8 mouse cellular contexts compared by ENCODE assay signal in genomic region chr2:78869721-78870442, GRCm38 (mm10). TPM values are rescaled to one million over a fixed set of nuclear protein-coding genes. Genes with fewer than 3 reads are reported as not detected.
DNase-seq lines count a peak whose midpoint lies in the region; ATAC-seq and TF ChIP-seq lines count a peak whose summit lies in the region.

No protein-coding gene starts in this region.

- no peaks in the 10 kb centered on the region for H3K9me3 ChIP-seq in ES-Bruce4 (replicated peaks; ENCODE audit: control insufficient read depth, insufficient read depth, low read length, poor library complexity, severe bottlenecking)
- H3K9me3 ChIP-seq in intestine, postnatal 0 days (ENCODE audit: control insufficient read depth) = no peaks in the 10 kb centered on the region
- H3K9me3 ChIP-seq in lung, embryonic 14.5 days (ENCODE audit: low read depth, low read length) = no peaks in the 10 kb centered on the region

- no peaks in the 10 kb centered on the region for H3K27me3 ChIP-seq in ES-Bruce4 (ENCODE audit: control insufficient read depth, insufficient read depth, low read length, poor library complexity, severe bottlenecking)
- no peaks in the 10 kb centered on the region for H3K27me3 ChIP-seq in intestine, postnatal 0 days (replicated peaks; ENCODE audit: control insufficient read depth, insufficient read depth, low read length)
- H3K27me3 ChIP-seq in lung, embryonic 14.5 days (ENCODE audit: insufficient read depth, low read length) = no peaks in the 10 kb centered on the region

- 2% methylated on average over 35 of the region's 35 CpGs for WGBS in intestine, postnatal 0 days
- WGBS in lung, embryonic 14.5 days = 1% methylated on average over 35 of the region's 35 CpGs

- DNase-seq in 3T3-L1 (ENCODE audit: low read depth, low spot score) = peak; percentile 38
- peak; percentile 58 for DNase-seq in cerebellum, adult 8-10 months
- peak; percentile 24 for DNase-seq in gastrocnemius, postnatal 10 days
- DNase-seq in lung, embryonic 14.5 days = peak; percentile 48
- DNase-seq in retina, postnatal 7 days (ENCODE audit: low read depth, low spot score) = peak; percentile 16
- no peak for DNase-seq in c-Kit-positive CD71-positive TER-119-positive erythroid progenitor cells, embryonic 14.5 days (ENCODE audit: low spot score)

- H3K4me2 ChIP-seq in intestine, postnatal 0 days (replicated peaks; ENCODE audit: low read depth) = peak overlapping the region; percentile 79
- peak overlapping the region; percentile 85 for H3K4me2 ChIP-seq in lung, embryonic 14.5 days

- H3K27ac ChIP-seq in ES-Bruce4 (ENCODE audit: insufficient read depth, low read length) = no peak overlapping the region
- H3K27ac ChIP-seq in intestine, postnatal 0 days (ENCODE audit: low read depth, low read length) = peak overlapping the region; percentile 97
- H3K27ac ChIP-seq in lung, embryonic 14.5 days (ENCODE audit: low read depth) = peak overlapping the region; percentile 99

- peak overlapping the region; percentile 66 for H3K4me3 ChIP-seq in ES-Bruce4 (ENCODE audit: low read depth, low read length)
- H3K4me3 ChIP-seq in intestine, postnatal 0 days (ENCODE audit: low read depth, low read length) = peak overlapping the region; percentile 93
- peak overlapping the region; percentile 78 for H3K4me3 ChIP-seq in lung, embryonic 14.5 days (ENCODE audit: low read depth, low read length)

- no peak for TF ChIP-seq EP300 in ES-Bruce4 (IDR thresholded peaks at IDR 0.05; ENCODE audit: insufficient read depth, low read depth, low read length)

- H3K36me3 ChIP-seq in ES-Bruce4 (ENCODE audit: control insufficient read depth, insufficient read depth, low read length, poor library complexity, severe bottlenecking) = no peaks in the 10 kb centered on the region; the same call in 1 of the 2 replicates
- no peaks in the 10 kb centered on the region for H3K36me3 ChIP-seq in intestine, postnatal 0 days (ENCODE audit: control insufficient read depth, insufficient read depth)
- peaks cover 20% of the 10 kb centered on the region for H3K36me3 ChIP-seq in lung, embryonic 14.5 days (ENCODE audit: insufficient read depth)

- no peak for ATAC-seq in intestine, postnatal 0 days
- ATAC-seq in lung, embryonic 14.5 days (ENCODE audit: insufficient read depth) = no peak

- TF ChIP-seq POLR2A in ES-Bruce4 (IDR thresholded peaks at IDR 0.05; ENCODE audit: insufficient read depth, low read length) = no peak

- no peak for TF ChIP-seq CTCF in ES-Bruce4 (IDR thresholded peaks at IDR 0.05; ENCODE audit: low read depth, low read length)
- TF ChIP-seq CTCF in intestine, postnatal 0 days (IDR thresholded peaks at IDR 0.05; ENCODE audit: low read depth) = no peak
- no peak for TF ChIP-seq CTCF in lung, embryonic 14.5 days (IDR thresholded peaks at IDR 0.05; ENCODE audit: low read depth)

- peak overlapping the region; percentile 100 for H3K9ac ChIP-seq in ES-Bruce4 (ENCODE audit: low read depth, poor library complexity, severe bottlenecking)
- peak overlapping the region; percentile 95 for H3K9ac ChIP-seq in intestine, postnatal 0 days (ENCODE audit: low read depth, low read length)
- peak overlapping the region; percentile 98 for H3K9ac ChIP-seq in lung, embryonic 14.5 days

- H3K4me1 ChIP-seq in ES-Bruce4 (ENCODE audit: control insufficient read depth, insufficient read depth, low read length) = peaks cover 2% of the 10 kb centered on the region
- H3K4me1 ChIP-seq in intestine, postnatal 0 days (replicated peaks; ENCODE audit: control insufficient read depth, insufficient read depth, low read length) = peaks cover 3% of the 10 kb centered on the region; the same call in 1 of the 2 replicates
- peaks cover 23% of the 10 kb centered on the region for H3K4me1 ChIP-seq in lung, embryonic 14.5 days (ENCODE audit: insufficient read depth)

RNA-seq across cellular contexts. Expression of gene Ube2e3, which starts 2.0 kb away (rescaled TPM):
- 36.6 and 37.9 TPM in 2 replicates for polyA plus RNA-seq in ES-Bruce4 (2011; ENCODE audit: insufficient read depth, insufficient read length, low read depth, missing spikeins)
- total RNA-seq in gastrocnemius, postnatal 10 days (2021) = 10 to 100 TPM; 27.5 to 31.7 TPM
- 60.4 and 63.6 TPM in 2 replicates for polyA plus RNA-seq in intestine, postnatal 0 days (2015; fragmentation: Nextera tagmentation; extraction: Ambion mirVana)
- 199 TPM in 2 replicates for polyA plus RNA-seq in lung, embryonic 14.5 days (2014; fragmentation: Nextera tagmentation; extraction: Ambion mirVana)
